Mouse (Mus musculus) olfactory bulb, adult 2 months (tissue): ENCODE data around the gene Tatdn3.

ENCODE experiments used
- CTCF ChIP-seq: fragments of 200-500 bp; IDR thresholded peaks from 2 replicates; pipeline ENCODE4 v1.5.1; 2012; ENCODE audit warnings: low read depth, mild to moderate bottlenecking, low read length, moderate library complexity; ENCODE audit not compliant: insufficient read depth
- POLR2A ChIP-seq: fragments of 200-500 bp; IDR thresholded peaks from 2 replicates; pipeline ENCODE4 v1.6.1; 2012; ENCODE audit warnings: mild to moderate bottlenecking, low read depth, low read length, moderate library complexity; ENCODE audit not compliant: insufficient read depth

DNA sequence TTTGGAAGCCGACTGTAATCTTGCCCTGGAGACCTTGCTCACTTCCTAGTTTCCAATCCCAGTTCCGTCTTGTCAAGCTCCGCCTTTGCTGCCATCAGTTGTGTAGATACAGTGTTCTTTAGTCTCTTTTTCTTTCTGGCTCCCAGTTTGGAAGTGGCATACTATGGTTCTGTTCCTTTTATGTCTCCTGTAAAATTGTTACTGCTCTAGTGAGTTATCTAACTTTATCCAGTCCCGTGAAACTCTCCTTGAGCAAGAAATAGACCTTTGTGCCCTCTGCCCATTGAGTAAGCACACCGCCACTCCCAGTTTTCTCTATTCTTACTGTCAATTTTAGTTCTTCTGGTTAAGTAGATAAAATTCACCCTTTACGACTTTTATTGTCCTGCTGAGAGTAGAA is 8.9 kb upstream of the Tatdn3 start:
- TF ChIP-seq CTCF, result no peak
- no peak for TF ChIP-seq POLR2A
